Mouse (Mus musculus) T-helper 1 cell (primary cell): ENCODE data around the gene Mthfd1.

Experiments used
- in situ Hi-C: fragments of 300-600 bp; cut with MboI, MseI; formaldehyde crosslinking; loops from one replicate; pipeline ENCODE4 v1.15.1; 2025; ENCODE audit warnings: high pct_unique_total_duplicates

Mthfd1 gene

DNA sequence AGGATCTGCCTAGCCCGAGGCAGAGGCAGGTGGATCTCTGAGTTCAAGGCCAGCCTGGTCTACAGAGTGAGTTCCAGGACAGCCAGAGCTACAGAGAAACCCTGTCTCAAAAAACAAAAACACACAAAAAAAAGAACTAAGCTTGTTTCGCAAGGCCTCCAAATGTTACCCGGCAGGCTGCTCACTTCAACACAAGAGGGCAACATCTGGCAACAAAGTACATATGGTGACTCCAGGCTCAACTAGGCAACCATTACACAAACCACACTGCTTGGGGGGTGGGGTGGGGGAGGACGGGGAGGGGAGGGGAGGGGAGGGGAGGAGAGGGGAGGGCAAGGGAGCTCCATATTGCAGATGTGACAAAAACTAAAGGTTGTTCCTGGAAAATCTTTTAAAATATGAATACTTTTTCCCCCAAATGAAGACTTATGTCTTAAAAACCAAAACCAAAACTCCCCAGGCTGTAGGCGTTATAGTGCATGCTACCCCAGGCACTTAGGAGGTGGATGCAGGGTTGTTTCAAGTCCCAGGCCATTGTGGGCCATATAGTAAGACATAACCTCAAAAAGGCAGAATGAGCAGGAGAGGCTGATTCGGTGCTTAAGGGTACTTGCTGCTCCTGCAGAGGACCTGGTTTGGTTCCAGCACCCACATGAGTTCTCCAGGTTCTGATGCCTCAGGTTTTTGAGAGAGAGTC lies 90.8 kb downstream of the Mthfd1 start:
- in situ Hi-C loops, result loop anchor here (10.0 kb wide), 2 partner anchors 151 to 249 kb away; no protein-coding TSS in a partner anchor

- in situ Hi-C loops, result loop anchor here (10.0 kb wide), 2 partner anchors 155 to 245 kb away; no protein-coding TSS in a partner anchor
These were observed 94.7 kb downstream of the Mthfd1 start for GRCm38 (mm10) chr12:76349680-76350220.

DNA sequence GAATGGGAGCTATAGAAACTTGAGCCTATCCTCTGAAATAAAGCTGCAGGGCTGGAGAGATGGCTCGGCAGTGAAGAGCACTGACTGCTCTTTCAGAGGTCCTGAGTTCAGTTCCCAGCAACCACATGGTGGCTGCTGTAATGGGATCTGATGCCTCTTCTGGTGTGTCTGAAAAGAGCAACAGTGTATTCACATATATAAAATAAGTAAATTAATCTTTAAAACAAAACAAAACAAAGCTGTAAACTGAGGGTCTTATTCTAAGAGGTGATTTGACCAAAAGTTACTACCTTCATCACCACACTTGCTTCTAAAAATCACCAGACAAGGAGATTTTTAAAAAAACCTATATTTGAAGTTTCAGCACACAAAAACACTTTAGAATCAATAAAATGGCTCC lies 105.8 kb downstream of the Mthfd1 start:
- in situ Hi-C loops, result no loop called here

GRCm38 (mm10) chr12:76361405-76362302 lies 106.6 kb downstream of the Mthfd1 start:
- in situ Hi-C loops, result no loop called here

DNA sequence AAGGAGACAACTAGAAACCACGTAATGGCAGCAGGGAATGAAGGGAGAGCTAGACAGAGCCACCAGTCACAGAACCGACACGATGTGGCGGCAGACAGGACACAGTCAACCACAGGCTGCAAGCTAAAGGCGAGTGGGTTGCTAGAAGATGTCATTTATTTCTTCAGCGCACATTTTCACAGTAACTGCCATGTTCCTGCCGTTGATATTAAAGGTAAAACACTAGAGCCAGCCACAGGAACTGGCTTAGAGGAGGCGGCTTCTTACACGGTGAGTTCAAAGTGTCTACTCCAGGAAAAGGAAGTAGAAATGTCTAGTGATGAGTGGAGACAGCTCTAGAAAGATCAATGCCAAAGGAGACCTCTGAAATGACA lies 107.2 kb downstream of the Mthfd1 start:
- in situ Hi-C loops, result no loop called here

GRCm38 (mm10) chr12:76366276-76366675 lies 111.2 kb downstream of the Mthfd1 start:
- in situ Hi-C loops, result no loop called here

GRCm38 (mm10) chr12:76367096-76367995 lies 112.2 kb downstream of the Mthfd1 start:
- in situ Hi-C loops, result no loop called here

- in situ Hi-C loops, result no loop called here
These were observed 113.2 kb downstream of the Mthfd1 start for GRCm38 (mm10) chr12:76368201-76368789.

DNA sequence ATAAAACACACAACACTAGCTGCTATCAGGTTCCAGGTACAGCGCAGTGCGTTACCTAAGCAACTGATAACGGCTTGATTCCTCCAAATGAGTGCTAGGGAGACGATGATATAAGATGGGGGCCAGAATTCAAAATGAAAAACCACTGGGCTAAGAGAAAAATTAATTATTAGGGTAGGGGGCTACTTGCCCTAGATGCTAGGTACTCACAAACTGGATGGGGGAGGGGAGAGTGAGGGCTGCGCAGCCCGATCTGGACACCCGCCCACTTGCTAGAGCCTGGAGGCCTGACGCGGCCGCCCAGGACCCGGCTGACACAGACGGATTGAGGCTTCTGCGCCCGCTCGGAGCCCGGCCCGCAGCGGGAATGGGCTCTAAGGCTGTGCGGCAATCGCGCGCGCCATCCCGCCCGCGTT lies 113.7 kb downstream of the Mthfd1 start:
- in situ Hi-C loops, result no loop called here
